Mouse (Mus musculus) olfactory bulb, adult 2 months (tissue): ENCODE measurements at regions not wholly inside any gene's neighbourhood (a gene's known extent, or its start where the extent isn't known, plus 50 kb on each side); places are given as distances from the start of the nearest gene placed in this dataset.

Experiments
- CTCF ChIP-seq: fragments of 200-500 bp; IDR thresholded peaks from 2 replicates; pipeline ENCODE4 v1.5.1; 2012; ENCODE audit warnings: low read depth, mild to moderate bottlenecking, low read length, moderate library complexity; ENCODE audit not compliant: insufficient read depth
- POLR2A ChIP-seq: fragments of 200-500 bp; IDR thresholded peaks from 2 replicates; pipeline ENCODE4 v1.6.1; 2012; ENCODE audit warnings: mild to moderate bottlenecking, low read depth, low read length, moderate library complexity; ENCODE audit not compliant: insufficient read depth

- TF ChIP-seq CTCF (no peak), POLR2A (no peak)
Observed at GRCm38 (mm10) chr8:46933256-46933655, 53.4 kb upstream of the Enpp6 start.
